Mouse (Mus musculus): ENCODE data around the gene Nr1h5.

- TF ChIP-seq POLR2A (IDR thresholded peaks at IDR 0.05; ENCODE audit: borderline replicate concordance, extremely low read depth, insufficient read depth, insufficient read length, poor library complexity, severe bottlenecking): no peak
- TF ChIP-seq CTCF (IDR thresholded peaks at IDR 0.05; ENCODE audit: borderline replicate concordance, extremely low read depth, insufficient read depth, insufficient read length): no peak
Measured at GRCm38 (mm10) chr3:102976906-102977305, 13.0 kb upstream of the Nr1h5 start.

Data from brain, embryonic 14.5 days (tissue).